8 mouse cellular contexts compared by ENCODE assay signal in genomic region chr6:134035490-134036405, GRCm38 (mm10). TPM values are rescaled to one million over a fixed set of nuclear protein-coding genes. Genes with fewer than 3 reads are reported as not detected.
DNase-seq lines count a peak whose midpoint lies in the region; ATAC-seq lines count a peak whose summit lies in the region.

Gene Etv6 (plus strand): TSS chr6:134035700.

- H3K4me2 ChIP-seq in hindbrain, embryonic 15.5 days: peak within 1 kb of the TSS; percentile 57

- peak; percentile 46 to 76 for DNase-seq in cerebellum, postnatal 4 days (ENCODE audit: low spot score in 2 of 2)
- DNase-seq in gastrocnemius, adult 18-20 months (ENCODE audit: low spot score): peak; percentile 72
- DNase-seq in left cerebral cortex, adult 8-10 months (ENCODE audit: low spot score in 2 of 2): peak; percentile 63 to 75
- DNase-seq in right cerebral cortex, postnatal 10 days (ENCODE audit: low spot score in 2 of 2): peak; percentile 82 to 88
- peak; percentile 85 for DNase-seq in urinary bladder, postnatal 14 days (ENCODE audit: low spot score)

- WGBS in hindbrain, embryonic 15.5 days: under 1% methylated on average over 74 of the region's 78 CpGs

- ATAC-seq in activated CD4-positive, CD25-positive, alpha-beta regulatory T cell, adult 4 months: peak; percentile 40
- peak; percentile 65 for ATAC-seq in hindbrain, embryonic 15.5 days (ENCODE audit: low FRiP score, low read depth)
- peak; percentile 39 for ATAC-seq in megakaryocyte, adult 5-6 weeks (ENCODE audit: poor library complexity, severe bottlenecking)

- no peaks in the 10 kb centered on the region for H3K27me3 ChIP-seq in hindbrain, embryonic 15.5 days

- H3K4me1 ChIP-seq in hindbrain, embryonic 15.5 days (replicated peaks): peaks cover 35% of the 10 kb centered on the region

- peak within 1 kb of the TSS; percentile 77 for H3K9ac ChIP-seq in hindbrain, embryonic 15.5 days

- peak within 1 kb of the TSS; percentile 98 for H3K27ac ChIP-seq in hindbrain, embryonic 15.5 days (replicated peaks)

- no peaks in the 10 kb centered on the region for H3K9me3 ChIP-seq in hindbrain, embryonic 15.5 days

- H3K36me3 ChIP-seq in hindbrain, embryonic 15.5 days: no peaks in the 10 kb centered on the region

- H3K4me3 ChIP-seq in hindbrain, embryonic 15.5 days: peak within 1 kb of the TSS; percentile 59

RNA-seq across cellular contexts. Expression of gene Etv6, which starts in this region (rescaled TPM):
- 1 to 10 TPM; 9.0 to 10.0 TPM for polyA plus RNA-seq in activated CD4-positive, CD25-positive, alpha-beta regulatory T cell, adult 4 months (2017; shearing (Covaris generic))
- 1 to 10 TPM; 5.7 to 9.4 TPM for total RNA-seq in gastrocnemius, adult 18-20 months (2021)
- polyA plus RNA-seq in hindbrain, embryonic 15.5 days (2015; fragmentation: Nextera tagmentation; extraction: Ambion mirVana): 5.3 and 6.9 TPM in 2 replicates
- total RNA-seq in left cerebral cortex, adult 8-10 months (2022): 10 to 100 TPM; 13.3 to 16.1 (median 15.1) TPM
- 51.9 and 66.7 TPM in 2 replicates for total RNA-seq in megakaryocyte, adult 5-6 weeks (2015)
- total RNA-seq in megakaryocyte, adult 5-6 weeks (2017): 32.9 and 42.3 TPM in 2 replicates

Comparison
In these comparisons a context has a peak if more than half of its experiments do, and no peak if none do; other contexts are left out.
1. Peak in every context shown above with its lines: DNase-seq, ATAC-seq, H3K4me3 ChIP-seq and H3K27ac ChIP-seq.